Mouse (Mus musculus): ENCODE data around the gene Spint4. TPM values are rescaled to one million over a fixed set of nuclear protein-coding genes. Genes with fewer than 3 reads are reported as not detected.
"Not testable (repeated sequence)": the region's sequence is repeated elsewhere in the genome, so short reads cannot be mapped to it uniquely, and the experiment has no call there.

Spint4 gene
- polyA plus RNA-seq, 1 experiment from 2014 or later, result not detected

DNA sequence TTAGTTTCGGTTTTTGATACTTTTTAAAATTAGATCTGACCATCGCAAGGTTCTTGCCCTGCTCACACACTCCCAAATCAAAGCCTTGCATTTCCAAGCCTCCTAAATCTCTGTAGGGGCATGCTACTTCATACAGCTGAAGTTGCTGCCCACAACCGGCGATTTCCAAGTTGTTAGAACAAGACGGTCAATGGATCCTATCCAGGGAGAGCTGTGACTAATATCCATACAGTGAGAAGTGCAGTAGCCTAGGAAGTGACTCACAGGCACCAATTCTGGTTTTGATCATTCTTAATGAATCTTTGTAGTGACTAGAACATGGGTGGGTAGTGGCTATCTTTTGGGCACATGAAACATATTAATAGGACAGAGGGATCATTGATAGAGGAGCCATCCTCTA is 3.5 kb downstream of the Spint4 start:
- DNase-seq (ENCODE audit: low spot score), result no peak
- no peaks in the 10 kb centered on the region for H3K9me3 ChIP-seq (replicated peaks)
- no peak overlapping the region for H3K27ac ChIP-seq
- H3K4me1 ChIP-seq, result no peaks in the 10 kb centered on the region
- 92% methylated on average over 5 of the region's 5 CpGs for WGBS
- no peaks in the 10 kb centered on the region for H3K27me3 ChIP-seq (ENCODE audit: low read depth, poor library complexity, severe bottlenecking)
- H3K4me3 ChIP-seq, result no peak overlapping the region
- no peaks in the 10 kb centered on the region for H3K36me3 ChIP-seq

DNA sequence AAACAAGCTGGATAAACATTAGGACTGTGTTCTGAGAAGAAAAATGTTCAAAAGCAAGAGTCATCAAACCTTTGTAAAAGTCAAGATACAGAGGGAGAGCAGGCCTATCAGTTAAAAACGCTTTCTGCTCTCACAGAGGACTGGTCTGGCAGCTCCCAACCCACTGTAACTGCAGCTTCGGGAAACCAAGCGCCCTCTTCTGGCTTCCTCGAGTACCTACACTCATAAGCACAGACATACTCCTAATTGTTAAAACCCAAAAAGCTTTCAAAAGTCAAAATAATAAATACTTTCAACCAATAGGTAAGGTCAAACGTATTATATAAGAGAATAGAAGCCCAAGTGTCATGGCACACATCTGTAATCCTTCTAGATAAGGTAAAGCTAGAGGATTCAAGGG is 5.9 kb downstream of the Spint4 start:
- DNase-seq (ENCODE audit: low spot score), result no peak
- H3K4me1 ChIP-seq, result no peaks in the 10 kb centered on the region
- WGBS, result 83% methylated on average over 5 of the region's 5 CpGs
- no peaks in the 10 kb centered on the region for H3K36me3 ChIP-seq
- H3K27me3 ChIP-seq (ENCODE audit: low read depth, poor library complexity, severe bottlenecking), result no peaks in the 10 kb centered on the region
- no peaks in the 10 kb centered on the region for H3K9me3 ChIP-seq (replicated peaks)
- no peak overlapping the region for H3K4me3 ChIP-seq
- H3K27ac ChIP-seq, result no peak overlapping the region

DNA sequence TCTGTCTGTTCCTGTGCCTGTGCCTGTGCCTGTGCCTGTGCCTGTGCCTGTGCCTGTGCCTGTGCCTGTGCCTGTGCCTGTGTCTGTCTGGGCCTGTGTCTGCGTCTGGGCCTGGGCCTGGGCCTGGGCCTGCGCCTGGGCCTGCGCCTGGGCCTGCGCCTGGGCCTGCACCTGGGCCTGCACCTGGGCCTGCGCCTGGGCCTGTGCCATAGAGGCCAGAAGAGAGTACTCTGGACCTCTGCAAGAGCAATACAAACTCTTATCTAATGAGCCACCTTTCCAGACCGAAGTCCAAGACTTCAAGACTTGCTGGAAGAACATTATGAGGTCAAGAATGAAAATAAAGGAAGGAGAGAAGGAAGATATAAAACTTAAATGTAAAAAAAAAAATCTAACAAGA is 7.0 kb downstream of the Spint4 start:
- Histone ChIP-seq H3K4me3 (no peak overlapping the region), H3K27ac (no peak overlapping the region), H3K27me3 (ENCODE audit: low read depth, poor library complexity, severe bottlenecking) (no peaks in the 10 kb centered on the region), H3K9me3 (replicated peaks) (no peaks in the 10 kb centered on the region), H3K4me1 (no peaks in the 10 kb centered on the region), H3K36me3 (no peaks in the 10 kb centered on the region)
- WGBS, result 92% methylated on average over 6 of the region's 6 CpGs
- DNase-seq (ENCODE audit: low spot score), result no peak

DNA sequence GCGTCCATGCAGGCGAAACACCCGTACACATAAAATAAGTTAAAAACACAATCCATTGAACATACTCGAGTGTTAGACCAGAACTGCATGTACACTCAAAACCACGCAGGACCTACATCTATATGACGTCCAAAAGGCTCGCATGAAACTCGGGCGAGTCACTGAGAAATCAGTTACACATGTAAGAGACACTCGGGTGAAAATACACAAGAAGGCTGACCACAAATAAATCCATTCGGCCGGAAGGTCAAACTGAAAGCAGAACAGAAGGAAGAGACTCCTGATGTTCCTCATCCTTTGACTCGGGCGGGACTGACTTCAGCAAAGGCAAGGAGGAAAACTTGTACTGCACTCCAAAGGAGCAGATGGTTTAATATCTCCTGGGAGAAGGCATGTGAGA is 7.7 kb downstream of the Spint4 start:
- WGBS, result 94% methylated on average over 14 of the region's 14 CpGs

DNA sequence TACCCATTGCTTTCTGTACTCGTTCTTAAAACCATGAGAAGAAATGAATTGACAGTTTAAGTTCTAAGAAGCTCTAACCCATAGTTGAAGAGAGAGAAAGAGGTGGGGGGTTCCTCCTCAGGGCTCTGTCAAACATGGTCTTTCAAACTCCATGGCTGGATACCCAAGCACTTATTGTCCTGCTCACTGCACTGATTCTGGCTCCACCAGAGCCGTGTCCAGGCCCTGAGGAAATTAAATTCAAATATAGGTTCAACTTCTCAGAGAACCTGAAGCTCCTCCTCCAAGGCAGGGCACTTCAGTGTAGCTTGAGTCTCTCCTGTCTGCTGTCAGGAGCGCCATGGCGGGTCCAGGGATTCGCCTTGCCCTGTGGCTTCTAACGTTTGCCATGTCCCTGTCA is 16.7 kb downstream of the Spint4 start, which contains the start of gene Spint5:
Gene Spint5 (plus strand): TSS at position 301 of the 400 bp plus-strand sequence.
- no peaks in the 10 kb centered on the region for H3K9me3 ChIP-seq (replicated peaks)
- H3K4me1 ChIP-seq, result no peaks in the 10 kb centered on the region
- H3K4me3 ChIP-seq, result no peak within 1 kb of the TSS
- no peaks in the 10 kb centered on the region for H3K36me3 ChIP-seq
- DNase-seq (ENCODE audit: low spot score), result no peak
- 85% methylated on average over 6 of the region's 6 CpGs for WGBS
- no peak within 1 kb of the TSS for H3K27ac ChIP-seq
- no peaks in the 10 kb centered on the region for H3K27me3 ChIP-seq (ENCODE audit: low read depth, poor library complexity, severe bottlenecking)

More for the DNA sequence above, 7.7 kb downstream of the Spint4 start:
- H3K9me3 ChIP-seq (replicated peaks), result no peaks in the 10 kb centered on the region
- H3K4me3 ChIP-seq, result no peak overlapping the region
- H3K4me1 ChIP-seq, result no peaks in the 10 kb centered on the region
- no peak overlapping the region for H3K27ac ChIP-seq
- no peaks in the 10 kb centered on the region for H3K36me3 ChIP-seq
- no peak for DNase-seq (ENCODE audit: low spot score)
- no peaks in the 10 kb centered on the region for H3K27me3 ChIP-seq (ENCODE audit: low read depth, poor library complexity, severe bottlenecking)

DNA sequence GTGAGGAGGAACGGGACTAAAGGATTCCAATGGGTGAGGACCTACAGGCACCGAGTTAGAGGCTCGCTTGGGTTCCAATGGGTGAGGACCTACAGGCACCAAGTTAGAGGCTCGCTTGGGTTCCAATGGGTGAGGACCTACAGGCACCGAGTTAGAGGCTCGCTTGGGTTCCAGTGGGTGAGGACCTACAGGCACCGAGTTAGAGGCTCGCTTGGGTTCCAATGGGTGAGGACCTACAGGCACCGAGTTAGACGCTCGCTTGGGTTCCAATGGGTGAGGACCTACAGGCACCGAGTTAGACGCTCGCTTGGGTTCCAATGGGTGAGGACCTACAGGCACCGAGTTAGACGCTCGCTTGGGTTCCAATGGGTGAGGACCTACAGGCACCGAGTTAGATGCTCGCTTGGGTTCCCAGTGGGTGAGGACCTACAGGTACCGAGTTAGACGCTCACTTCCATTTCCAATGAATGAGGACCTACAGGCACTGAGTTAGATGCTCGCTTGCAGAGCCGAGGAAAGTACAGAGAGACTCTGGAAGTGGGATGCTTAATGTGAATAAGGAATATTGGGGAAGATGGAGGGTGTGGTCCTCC is 18.0 kb downstream of the Spint4 start:
- DNase-seq (ENCODE audit: low spot score); H3K36me3 ChIP-seq: not testable (repeated sequence)
- WGBS, result 93% methylated on average over 23 of the region's 23 CpGs

DNA sequence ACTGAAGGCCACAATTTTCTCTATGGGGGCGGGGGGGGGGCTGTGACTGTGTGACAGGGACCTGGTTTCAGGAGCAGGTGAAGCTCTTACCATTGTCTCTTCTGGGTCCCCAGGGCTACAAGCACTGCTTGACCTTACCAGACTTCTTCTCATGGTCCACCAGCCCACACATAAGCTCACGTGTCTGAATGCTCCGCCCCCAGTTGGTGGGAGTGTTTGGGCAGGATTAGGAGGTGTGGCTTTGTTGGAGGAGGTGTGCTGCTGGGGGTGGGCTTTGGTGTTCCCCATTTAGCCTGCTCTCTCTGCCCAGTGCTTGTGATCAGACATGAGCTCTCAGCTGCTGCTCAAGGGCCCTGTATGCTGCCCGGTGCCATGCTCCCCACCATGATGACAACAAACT is 25.0 kb downstream of the Spint4 start:
- 68% methylated on average over 4 of the region's 4 CpGs for WGBS
- H3K27me3 ChIP-seq (ENCODE audit: low read depth, poor library complexity, severe bottlenecking), result no peaks in the 10 kb centered on the region
- no peaks in the 10 kb centered on the region for H3K36me3 ChIP-seq
- no peaks in the 10 kb centered on the region for H3K9me3 ChIP-seq (replicated peaks)
- no peak overlapping the region for H3K27ac ChIP-seq
- no peaks in the 10 kb centered on the region for H3K4me1 ChIP-seq
- no peak overlapping the region for H3K4me3 ChIP-seq
- no peak for DNase-seq (ENCODE audit: low spot score)

More for the DNA sequence above, 18.0 kb downstream of the Spint4 start:
- H3K27ac ChIP-seq; H3K9me3 ChIP-seq (replicated peaks); H3K4me1 ChIP-seq; H3K27me3 ChIP-seq (ENCODE audit: low read depth, poor library complexity, severe bottlenecking); H3K4me3 ChIP-seq: not testable (repeated sequence)

DNA sequence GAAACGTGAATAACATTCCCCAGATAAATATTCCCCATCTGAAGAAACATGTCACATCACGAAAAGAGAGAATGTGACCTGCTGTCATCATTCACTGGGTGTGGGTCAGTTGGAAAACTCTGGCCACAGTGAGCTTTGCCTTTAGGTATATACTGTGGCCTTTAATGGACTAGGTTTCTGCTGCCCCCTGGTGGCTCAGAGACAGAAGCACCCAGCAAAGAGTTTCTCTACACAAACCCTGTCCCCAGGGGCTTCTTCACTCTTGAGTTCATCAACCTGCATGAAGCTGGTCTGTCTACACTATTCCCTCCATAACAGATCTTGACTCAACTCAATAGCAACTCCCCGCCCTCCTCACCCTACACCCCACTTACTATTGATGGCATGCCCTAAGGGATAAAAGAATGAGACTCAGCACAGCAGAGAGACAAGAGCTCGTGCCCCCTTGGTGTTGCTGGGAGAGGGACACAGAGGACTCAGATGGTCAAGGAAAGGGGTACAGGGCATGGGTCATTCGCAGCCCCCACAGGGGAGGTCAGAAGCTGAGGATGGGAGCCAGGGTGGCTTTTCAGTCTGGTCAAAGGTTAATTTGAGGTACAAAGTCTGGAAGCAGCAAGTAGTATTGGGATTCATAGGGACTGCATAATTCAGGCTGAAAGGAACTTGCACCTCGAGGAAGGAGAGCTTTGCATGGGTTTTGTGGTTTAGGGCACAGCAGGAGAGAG is 27.8 kb downstream of the Spint4 start:
- H3K4me3 ChIP-seq, result no peak overlapping the region
- H3K36me3 ChIP-seq, result no peaks in the 10 kb centered on the region
- DNase-seq (ENCODE audit: low spot score), result peak; percentile 80
- 31% methylated on average over 6 of the region's 6 CpGs for WGBS
- H3K4me1 ChIP-seq, result no peaks in the 10 kb centered on the region
- no peak overlapping the region for H3K27ac ChIP-seq
- H3K27me3 ChIP-seq (ENCODE audit: low read depth, poor library complexity, severe bottlenecking), result no peaks in the 10 kb centered on the region
- no peaks in the 10 kb centered on the region for H3K9me3 ChIP-seq (replicated peaks)

DNA sequence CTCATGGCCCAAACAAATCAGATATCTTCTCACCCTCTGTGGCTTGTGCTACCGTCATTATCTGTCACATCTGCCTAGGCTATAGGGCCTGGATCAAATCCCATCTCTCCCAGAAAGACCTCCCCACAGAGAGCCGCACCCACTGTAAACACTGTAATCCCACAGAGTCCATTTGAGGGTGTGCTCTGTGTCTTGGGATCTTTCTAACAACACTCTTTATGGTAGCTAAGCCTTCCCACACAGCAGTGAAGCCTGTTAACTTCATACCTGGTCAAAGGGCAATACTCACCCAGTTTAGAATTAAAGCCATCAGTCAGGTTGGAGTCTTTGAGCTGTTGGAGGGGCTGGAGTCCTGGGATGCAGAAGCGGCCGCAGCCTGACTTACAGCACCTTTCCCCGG is 33.4 kb downstream of the Spint4 start:
- H3K36me3 ChIP-seq, result no peaks in the 10 kb centered on the region
- no peaks in the 10 kb centered on the region for H3K9me3 ChIP-seq (replicated peaks)
- H3K4me3 ChIP-seq, result no peak overlapping the region
- WGBS, result 76% methylated on average over 5 of the region's 5 CpGs
- no peak overlapping the region for H3K27ac ChIP-seq
- H3K27me3 ChIP-seq (ENCODE audit: low read depth, poor library complexity, severe bottlenecking), result no peaks in the 10 kb centered on the region
- H3K4me1 ChIP-seq, result no peaks in the 10 kb centered on the region
- DNase-seq (ENCODE audit: low spot score), result no peak

DNA sequence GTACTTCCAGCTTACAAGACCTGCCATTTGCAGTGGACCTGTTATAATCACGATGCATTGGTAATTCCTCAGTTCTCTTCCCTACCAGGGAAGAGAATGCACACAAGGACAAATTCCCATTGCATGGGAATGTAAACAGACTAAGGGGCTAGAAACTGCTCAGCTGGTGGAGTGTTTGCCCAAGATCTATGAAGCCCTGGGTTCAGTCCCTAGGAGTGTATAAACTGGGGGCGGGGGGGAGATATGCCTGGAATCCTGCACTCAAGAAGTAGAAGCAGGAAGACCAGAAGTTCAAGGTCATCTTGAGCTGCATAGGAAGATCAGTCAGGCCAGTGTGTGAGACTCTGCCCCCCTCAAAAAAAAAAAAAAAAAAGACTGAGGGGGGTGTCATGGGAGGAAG is 35.0 kb downstream of the Spint4 start:
- WGBS, result 88% methylated on average over 2 of the region's 2 CpGs
- DNase-seq (ENCODE audit: low spot score), result no peak
- no peak overlapping the region for H3K4me3 ChIP-seq
- H3K9me3 ChIP-seq (replicated peaks), result no peaks in the 10 kb centered on the region
- no peak overlapping the region for H3K27ac ChIP-seq
- no peaks in the 10 kb centered on the region for H3K36me3 ChIP-seq
- peaks cover 6% of the 10 kb centered on the region for H3K4me1 ChIP-seq
- H3K27me3 ChIP-seq (ENCODE audit: low read depth, poor library complexity, severe bottlenecking), result no peaks in the 10 kb centered on the region

DNA sequence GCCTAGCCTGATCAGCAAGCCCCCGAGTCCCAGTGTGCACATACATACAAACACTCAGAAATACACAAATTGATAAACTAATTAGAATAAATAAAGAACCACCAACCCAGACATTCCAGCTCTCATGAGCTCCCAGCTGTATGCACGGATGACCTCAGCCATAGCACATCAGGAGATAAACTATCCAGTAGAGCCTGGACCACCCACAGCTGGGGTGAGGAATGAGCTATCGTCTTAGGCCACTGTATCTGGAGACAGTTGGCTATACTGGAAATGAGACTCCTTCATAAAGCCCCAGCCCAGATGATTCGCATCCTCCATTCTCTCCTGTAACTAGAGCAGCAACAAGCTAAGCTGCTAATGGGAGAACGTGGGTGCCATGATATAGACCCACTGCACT is 36.5 kb downstream of the Spint4 start:
- H3K4me3 ChIP-seq, result no peak overlapping the region
- 86% methylated on average over 5 of the region's 5 CpGs for WGBS

DNA sequence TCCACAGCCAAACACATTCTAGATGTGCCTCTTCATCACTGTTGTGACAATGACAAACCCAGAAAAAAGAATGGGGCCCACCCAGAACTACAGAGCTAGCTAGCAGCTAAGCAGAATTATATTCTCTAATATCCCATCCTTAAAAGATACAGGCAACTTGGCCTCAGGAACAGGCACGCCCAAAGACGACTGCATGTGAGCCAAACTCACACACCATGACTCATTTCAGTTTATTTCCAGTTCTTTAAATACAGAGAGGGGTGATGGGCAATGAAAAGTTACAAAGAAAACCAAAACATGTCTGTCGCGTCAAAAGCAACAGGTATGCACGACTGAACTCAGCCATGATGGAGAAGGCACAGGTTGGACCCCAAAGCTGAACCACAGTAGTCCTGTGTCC is 37.1 kb downstream of the Spint4 start:
- Histone ChIP-seq H3K27ac (no peak overlapping the region), H3K27me3 (ENCODE audit: low read depth, poor library complexity, severe bottlenecking) (no peaks in the 10 kb centered on the region), H3K4me1 (peaks cover 14% of the 10 kb centered on the region), H3K36me3 (no peaks in the 10 kb centered on the region), H3K4me3 (no peak overlapping the region), H3K9me3 (replicated peaks) (no peaks in the 10 kb centered on the region)
- 89% methylated on average over 5 of the region's 5 CpGs for WGBS
- no peak for DNase-seq (ENCODE audit: low spot score)

More for the DNA sequence above, 36.5 kb downstream of the Spint4 start:
- H3K9me3 ChIP-seq (replicated peaks), result no peaks in the 10 kb centered on the region
- peaks cover 9% of the 10 kb centered on the region for H3K4me1 ChIP-seq
- DNase-seq (ENCODE audit: low spot score), result no peak
- no peaks in the 10 kb centered on the region for H3K36me3 ChIP-seq
- H3K27me3 ChIP-seq (ENCODE audit: low read depth, poor library complexity, severe bottlenecking), result no peaks in the 10 kb centered on the region
- H3K27ac ChIP-seq, result no peak overlapping the region

DNA sequence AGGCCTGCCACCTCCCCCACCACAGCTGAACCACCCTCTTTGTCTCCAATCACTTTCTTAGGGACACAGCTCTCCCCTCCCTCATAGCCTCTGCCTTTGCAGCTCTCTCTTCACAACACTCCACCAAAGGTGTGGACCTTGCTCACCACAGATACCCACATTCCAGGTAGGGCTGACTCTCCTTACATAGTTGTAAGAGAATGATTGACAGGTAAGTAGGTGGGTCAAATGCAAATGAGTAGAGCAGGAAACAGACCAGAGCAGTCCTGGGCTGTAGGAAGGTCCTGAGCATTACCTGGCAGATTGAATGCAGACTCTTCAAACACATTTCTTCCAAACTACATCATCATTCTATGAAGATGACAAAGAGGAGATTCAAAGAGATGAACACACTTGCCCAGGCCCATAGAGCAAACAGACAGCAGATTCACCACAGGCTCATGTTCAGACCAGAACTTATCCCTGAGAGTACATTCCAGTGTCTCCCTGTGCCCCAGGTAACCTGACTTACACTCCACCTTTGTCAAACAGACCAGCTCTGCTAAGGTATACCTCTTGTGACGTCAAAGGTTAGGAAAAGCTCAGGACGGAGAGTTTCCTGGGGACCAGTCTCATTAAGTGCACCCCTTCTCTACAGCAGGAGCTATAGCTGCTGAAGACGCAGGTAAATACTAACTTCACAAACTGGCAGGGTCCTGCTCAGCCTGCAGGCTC is 39.2 kb downstream of the Spint4 start:
- H3K9me3 ChIP-seq (replicated peaks), result no peaks in the 10 kb centered on the region
- 80% methylated on average over 3 of the region's 3 CpGs for WGBS
- no peak for DNase-seq (ENCODE audit: low spot score)

More for the DNA sequence above, 39.2 kb downstream of the Spint4 start:
- H3K4me1 ChIP-seq, result peaks cover 14% of the 10 kb centered on the region
- H3K27me3 ChIP-seq (ENCODE audit: low read depth, poor library complexity, severe bottlenecking), result no peaks in the 10 kb centered on the region
- H3K36me3 ChIP-seq, result no peaks in the 10 kb centered on the region
- no peak overlapping the region for H3K27ac ChIP-seq
- no peak overlapping the region for H3K4me3 ChIP-seq

All from limb, embryonic 10.5 days (tissue).